Mouse (Mus musculus) ES-Bruce4 (cell line): ENCODE data around the gene Iqsec3. TPM values are rescaled to one million over a fixed set of nuclear protein-coding genes. Genes with fewer than 3 reads are reported as not detected.

Experiments
- H3K27ac ChIP-seq: 2 replicates; pipeline ENCODE4 v1.5.1; 2012; ENCODE audit warnings: low read length, inconsistent platforms; ENCODE audit not compliant: insufficient read depth
- H3K27me3 ChIP-seq: 2 replicates; pipeline ENCODE4 v1.6.1; 2012; ENCODE audit warnings: mild to moderate bottlenecking, low read length, inconsistent platforms; ENCODE audit not compliant: control insufficient read depth, poor library complexity, insufficient read depth, severe bottlenecking
- H3K36me3 ChIP-seq: 2 replicates; pipeline ENCODE4 v1.6.1; 2012; ENCODE audit warnings: inconsistent platforms, mild to moderate bottlenecking, low read length, moderate library complexity; ENCODE audit not compliant: control insufficient read depth, poor library complexity, insufficient read depth, severe bottlenecking
- H3K4me1 ChIP-seq: one replicate; pipeline ENCODE4 v1.8.1; 2011; ENCODE audit warnings: low read length; ENCODE audit not compliant: control insufficient read depth, insufficient read depth
- H3K4me3 ChIP-seq: 2 replicates; pipeline ENCODE4 v1.5.1; 2011; ENCODE audit warnings: low read depth, mild to moderate bottlenecking, low read length
- H3K9ac ChIP-seq: 2 replicates; pipeline ENCODE4 v1.6.1; 2012; ENCODE audit warnings: low read depth, mild to moderate bottlenecking, inconsistent platforms; ENCODE audit not compliant: poor library complexity, severe bottlenecking
- H3K9me3 ChIP-seq: replicated peaks from 2 replicates; pipeline ENCODE4 v1.6.1; 2012; ENCODE audit warnings: mild to moderate bottlenecking, low read length, inconsistent platforms; ENCODE audit not compliant: control insufficient read depth, poor library complexity, insufficient read depth, severe bottlenecking
- CTCF ChIP-seq: IDR thresholded peaks from one replicate; pipeline ENCODE4 v1.8.1; 2011; ENCODE audit warnings: low read depth, low read length
- EP300 ChIP-seq: IDR thresholded peaks from 2 replicates; pipeline ENCODE4 v1.6.1; 2011; ENCODE audit warnings: low read depth, low read length; ENCODE audit not compliant: insufficient read depth
- POLR2A ChIP-seq: IDR thresholded peaks from one replicate; pipeline ENCODE4 v1.8.1; 2011; ENCODE audit warnings: low read length; ENCODE audit not compliant: insufficient read depth
- polyA plus RNA-seq: library from polyadenylated mRNA; stranded (reverse); fragments of >200 nt; gene quantifications from 2 replicates; pipeline ENCODE4 v1.2.4, GENCODE M21; 2011; ENCODE audit warnings: low read depth; ENCODE audit not compliant: missing spikeins, insufficient read depth, insufficient read length

Iqsec3 gene
- polyA plus RNA-seq, 1 experiment = not detected

GRCm38 (mm10) chr6:121402661-121403244, 70.7 kb downstream of the Iqsec3 start:
- Histone ChIP-seq H3K27me3 (no peaks in the 10 kb centered on the region), H3K4me1 (no peaks in the 10 kb centered on the region), H3K9me3 (no peaks in the 10 kb centered on the region), H3K9ac (no peak overlapping the region), H3K36me3 (no peaks in the 10 kb centered on the region), H3K4me3 (no peak overlapping the region), H3K27ac (no peak overlapping the region)
- TF ChIP-seq CTCF (no peak), POLR2A (no peak), EP300 (no peak)

- Histone ChIP-seq H3K4me1 (no peaks in the 10 kb centered on the region), H3K9me3 (no peaks in the 10 kb centered on the region), H3K27ac (no peak overlapping the region), H3K4me3 (no peak overlapping the region), H3K9ac (no peak overlapping the region), H3K36me3 (no peaks in the 10 kb centered on the region), H3K27me3 (no peaks in the 10 kb centered on the region)
- TF ChIP-seq EP300 = no peak
- no peak for TF ChIP-seq POLR2A
- TF ChIP-seq CTCF = no peak
These were observed 71.4 kb downstream of the Iqsec3 start for GRCm38 (mm10) chr6:121401826-121402660.

- Histone ChIP-seq H3K36me3 (no peaks in the 10 kb centered on the region), H3K4me1 (no peaks in the 10 kb centered on the region), H3K27me3 (no peaks in the 10 kb centered on the region), H3K27ac (no peak overlapping the region), H3K9me3 (no peaks in the 10 kb centered on the region), H3K9ac (no peak overlapping the region), H3K4me3 (no peak overlapping the region)
- TF ChIP-seq EP300 = no peak
- TF ChIP-seq POLR2A = no peak
- no peak for TF ChIP-seq CTCF
These were observed 72.3 kb downstream of the Iqsec3 start for GRCm38 (mm10) chr6:121401140-121401539.

GRCm38 (mm10) chr6:121392610-121393252, 80.7 kb downstream of the Iqsec3 start:
- H3K4me1 ChIP-seq = no peaks in the 10 kb centered on the region
- no peaks in the 10 kb centered on the region for H3K27me3 ChIP-seq
- no peak overlapping the region for H3K4me3 ChIP-seq
- H3K36me3 ChIP-seq = no peaks in the 10 kb centered on the region
- no peaks in the 10 kb centered on the region for H3K9me3 ChIP-seq
- H3K27ac ChIP-seq = no peak overlapping the region
- H3K9ac ChIP-seq = no peak overlapping the region
- TF ChIP-seq POLR2A (no peak), CTCF (no peak), EP300 (no peak)

GRCm38 (mm10) chr6:121385397-121385796, 88.1 kb downstream of the Iqsec3 start:
- no peak overlapping the region for H3K27ac ChIP-seq
- no peaks in the 10 kb centered on the region for H3K36me3 ChIP-seq
- no peaks in the 10 kb centered on the region for H3K9me3 ChIP-seq
- no peaks in the 10 kb centered on the region for H3K4me1 ChIP-seq
- H3K9ac ChIP-seq = no peak overlapping the region
- no peaks in the 10 kb centered on the region for H3K27me3 ChIP-seq
- no peak for TF ChIP-seq CTCF
- TF ChIP-seq EP300 = no peak
- TF ChIP-seq POLR2A = no peak
- no peak overlapping the region for H3K4me3 ChIP-seq

- H3K27ac ChIP-seq = no peak overlapping the region
- H3K4me1 ChIP-seq = no peaks in the 10 kb centered on the region
- H3K27me3 ChIP-seq = no peaks in the 10 kb centered on the region
- H3K9ac ChIP-seq = no peak overlapping the region
- TF ChIP-seq POLR2A = no peak
- TF ChIP-seq EP300 = no peak
- no peak for TF ChIP-seq CTCF
- no peaks in the 10 kb centered on the region for H3K36me3 ChIP-seq
- H3K4me3 ChIP-seq = no peak overlapping the region
- H3K9me3 ChIP-seq = no peaks in the 10 kb centered on the region
These were observed 91.4 kb downstream of the Iqsec3 start for GRCm38 (mm10) chr6:121382071-121382470.
